Mouse (Mus musculus) bone marrow, adult 2 months (tissue): ENCODE data around the gene Ssna1. TPM values are rescaled to one million over a fixed set of nuclear protein-coding genes. Genes with fewer than 3 reads are reported as not detected.

Source experiments
- H3K27ac ChIP-seq: fragments of 200-500 bp; 2 replicates; pipeline ENCODE4 v1.5.1; 2012; ENCODE audit warnings: low read depth, mild to moderate bottlenecking, control low read depth, inconsistent platforms, low read length; ENCODE audit not compliant: control insufficient read depth, poor library complexity, insufficient read depth
- H3K4me1 ChIP-seq: fragments of 200-500 bp; 2 replicates; pipeline ENCODE4 v1.6.1; 2011; ENCODE audit warnings: low read length; ENCODE audit not compliant: control insufficient read depth, insufficient read depth
- H3K4me3 ChIP-seq: fragments of 200-500 bp; replicated peaks from 2 replicates; pipeline ENCODE3; 2011; ENCODE audit warnings: mild to moderate bottlenecking, low read depth, low read length, control low read depth; ENCODE audit not compliant: control insufficient read depth
- CTCF ChIP-seq: fragments of 200-500 bp; IDR thresholded peaks from 2 replicates; pipeline ENCODE4 v1.5.1; 2011; ENCODE audit warnings: low read length, control low read depth; ENCODE audit not compliant: control insufficient read depth, insufficient read depth
- POLR2A ChIP-seq: fragments of 200-500 bp; IDR thresholded peaks from 2 replicates; pipeline ENCODE4 v1.6.1; 2011; ENCODE audit warnings: low read depth, mild to moderate bottlenecking, control low read depth, low read length, borderline replicate concordance; ENCODE audit not compliant: control insufficient read depth
- WGBS: fragments of 180-500 bp; shearing (Covaris S2); methylation state at CpG from one replicate; pipeline ENCODE4 v1.1.7; 2018; 5-methylcytosine and 5-hydroxymethylcytosine counted together
- polyA plus RNA-seq: library from polyadenylated mRNA; stranded (reverse); fragments of >200 nt; gene quantifications from 2 replicates; pipeline ENCODE4 v1.2.4, GENCODE M21; 2011; ENCODE audit warnings: low replicate concordance; ENCODE audit not compliant: missing spikeins, insufficient read depth, insufficient read length

The Ssna1 gene
- polyA plus RNA-seq, 1 experiment: 65.8 TPM

DNA sequence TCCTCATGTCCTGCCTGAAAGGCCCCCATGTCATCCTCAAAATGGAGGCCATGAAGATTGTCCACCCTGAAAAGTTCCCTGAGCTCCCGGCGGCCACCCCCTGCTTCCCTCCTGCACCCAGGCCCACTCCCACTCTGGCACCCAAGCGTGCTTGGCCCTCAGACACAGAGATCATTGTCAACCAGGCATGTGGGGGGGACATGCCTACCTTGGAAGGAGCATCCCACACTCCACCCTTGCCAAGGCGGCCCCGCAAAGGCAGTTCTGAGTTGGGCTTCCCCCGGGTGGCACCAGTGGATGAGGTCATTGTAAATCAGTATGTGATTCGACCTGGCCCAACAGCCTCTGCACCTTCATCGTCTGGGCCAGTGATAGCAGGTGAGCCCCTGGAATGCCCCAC, 28.9 kb downstream of the Ssna1 start:
- no peak overlapping the region for H3K27ac ChIP-seq
- 81% methylated on average over 8 of the region's 8 CpGs for WGBS
- TF ChIP-seq POLR2A (no peak), CTCF (no peak)
- peaks cover 2% of the 10 kb centered on the region for H3K4me1 ChIP-seq
- H3K4me3 ChIP-seq: no peak overlapping the region

- Histone ChIP-seq H3K27ac (no peak within 1 kb of the TSS; the same call in 1 of the 2 replicates), H3K4me1 (peaks cover 2% of the 10 kb centered on the region), H3K4me3 (no peak within 1 kb of the TSS)
- WGBS: under 1% methylated on average over 56 of the region's 59 CpGs
- TF ChIP-seq CTCF: no peak
- TF ChIP-seq POLR2A: no peak
These were observed 30.1 kb downstream of the Ssna1 start, which contains the start of the genes Rnf208 and Cysrt1 for GRCm38 (mm10) chr2:25242101-25242506. Gene Rnf208, plus strand, starts transcription at chr2:25242255. Gene Cysrt1, minus strand, starts transcription at chr2:25242452.

GRCm38 (mm10) chr2:25241438-25241775, 30.8 kb downstream of the Ssna1 start:
- WGBS: 23% methylated on average over 6 of the region's 6 CpGs
- Histone ChIP-seq H3K27ac (no peak overlapping the region), H3K4me1 (peaks cover 2% of the 10 kb centered on the region), H3K4me3 (no peak overlapping the region)
- TF ChIP-seq POLR2A (no peak), CTCF (no peak)

DNA sequence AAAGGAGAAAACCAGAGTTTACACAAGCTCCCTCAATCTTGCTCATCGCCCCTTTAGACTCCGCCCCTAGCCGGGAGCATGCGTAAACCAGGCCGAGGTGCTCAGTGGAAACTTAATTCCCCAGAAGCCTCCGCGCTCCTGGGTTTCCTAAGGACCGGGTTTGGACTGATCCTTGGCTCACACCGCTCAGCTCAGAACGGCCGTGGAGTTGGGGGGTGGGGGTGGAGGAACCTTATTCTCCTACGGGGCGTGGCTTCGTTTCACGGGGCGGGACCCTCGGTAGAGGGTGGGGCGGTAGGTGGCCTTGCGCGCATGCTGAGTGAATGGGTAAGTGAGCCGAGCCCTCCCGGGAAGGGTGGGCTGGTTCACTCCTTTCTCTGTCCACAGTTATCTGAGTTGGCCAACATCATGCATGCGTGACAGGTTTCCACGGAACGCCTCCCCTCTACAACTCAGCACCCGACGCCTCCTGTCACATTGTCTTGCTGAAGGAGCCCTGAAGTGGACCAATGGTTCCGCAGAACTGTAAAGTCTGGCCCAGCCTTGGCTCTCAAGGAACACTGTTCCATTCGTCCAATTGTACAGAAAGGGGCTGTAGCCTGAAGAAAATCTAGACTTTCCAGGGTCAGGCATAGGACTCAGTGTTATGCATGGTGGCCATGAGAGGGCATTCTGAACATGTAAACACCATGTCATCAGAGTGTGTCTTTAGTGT, 31.4 kb downstream of the Ssna1 start:
- TF ChIP-seq POLR2A (no peak), CTCF (no peak)
- 2% methylated on average over 29 of the region's 29 CpGs for WGBS
- H3K4me3 ChIP-seq: peak overlapping the region; percentile 51
- H3K4me1 ChIP-seq: peaks cover 2% of the 10 kb centered on the region
- H3K27ac ChIP-seq: no peak overlapping the region; the same call in 1 of the 2 replicates

GRCm38 (mm10) chr2:25240310-25240709, 31.9 kb downstream of the Ssna1 start:
- WGBS: 57% methylated on average over 8 of the region's 8 CpGs
- no peak overlapping the region for H3K27ac ChIP-seq
- H3K4me1 ChIP-seq: peaks cover 2% of the 10 kb centered on the region
- no peak for TF ChIP-seq POLR2A
- no peak overlapping the region for H3K4me3 ChIP-seq

GRCm38 (mm10) chr2:25239766-25240165, 32.5 kb downstream of the Ssna1 start:
- Histone ChIP-seq H3K27ac (no peak overlapping the region), H3K4me1 (peaks cover 2% of the 10 kb centered on the region), H3K4me3 (no peak overlapping the region)
- TF ChIP-seq POLR2A (no peak), CTCF (no peak)
- WGBS: 83% methylated on average over 3 of the region's 3 CpGs

DNA sequence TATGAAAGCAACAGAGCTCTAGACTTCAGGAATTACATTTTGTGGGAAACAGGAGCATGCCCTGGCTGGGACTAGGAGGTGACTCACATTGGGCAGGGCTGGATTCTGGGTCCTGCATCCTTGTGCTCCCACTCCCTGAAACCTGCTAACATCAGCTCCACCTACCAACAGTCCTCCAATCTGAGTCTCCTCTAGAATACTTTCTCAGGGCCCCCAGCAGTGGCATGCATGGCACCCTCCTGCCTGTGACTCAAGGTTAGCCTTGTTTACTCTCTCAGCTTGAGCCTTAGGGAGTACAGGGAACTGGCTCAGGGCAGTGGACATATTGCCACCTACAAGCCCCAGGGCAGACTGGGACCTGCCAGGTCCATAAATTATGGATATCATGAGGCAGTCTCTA, 34.1 kb downstream of the Ssna1 start:
- H3K27ac ChIP-seq: no peak overlapping the region
- H3K4me1 ChIP-seq: peaks cover 2% of the 10 kb centered on the region
- H3K4me3 ChIP-seq: no peak overlapping the region
- TF ChIP-seq CTCF (no peak), POLR2A (no peak)

- TF ChIP-seq POLR2A (no peak), CTCF (no peak)
- H3K4me3 ChIP-seq: no peak overlapping the region
- WGBS: 67% methylated on average over 4 of the region's 4 CpGs
- H3K4me1 ChIP-seq: peaks cover 2% of the 10 kb centered on the region
- H3K27ac ChIP-seq: no peak overlapping the region
These were observed 34.7 kb downstream of the Ssna1 start for GRCm38 (mm10) chr2:25237522-25237921.

GRCm38 (mm10) chr2:25236614-25237013, 35.6 kb downstream of the Ssna1 start, which contains the start of gene Rnf224:
Gene Rnf224, minus strand, starts transcription at chr2:25236787.
- TF ChIP-seq POLR2A (no peak), CTCF (no peak)
- peaks cover 2% of the 10 kb centered on the region for H3K4me1 ChIP-seq
- no peak within 1 kb of the TSS for H3K4me3 ChIP-seq
- 77% methylated on average over 8 of the region's 8 CpGs for WGBS
- no peak within 1 kb of the TSS for H3K27ac ChIP-seq
